23 mouse cellular contexts compared by ENCODE assay signal in genomic region chr12:91184616-91185015, GRCm38 (mm10).
DNase-seq lines count a peak whose midpoint lies in the region; ATAC-seq and TF ChIP-seq lines count a peak whose summit lies in the region.
"Had no signal": no experiment of that assay in that cellular context is flagged by ENCODE, and none has a peak within 500 bp of the region (broad histone marks: within the 10 kb centered on the region; RNA-seq: fewer than 3 reads in every experiment).

No protein-coding gene starts in this region.

- no peak for TF ChIP-seq CTCF in kidney, adult 2 months (conservative IDR thresholded peaks at IDR 0.05; ENCODE audit: insufficient read depth, insufficient read length, low read depth, low read length)
- no peak for TF ChIP-seq CTCF in bone marrow macrophage, adult 2 months (IDR thresholded peaks at IDR 0.05; ENCODE audit: low read depth, low read length)

- no peaks in the 10 kb centered on the region for H3K27me3 ChIP-seq in kidney, adult 2 months (replicated peaks; ENCODE audit: control insufficient read depth, insufficient read depth, low read length)
- H3K27me3 ChIP-seq in kidney, embryonic 15.5 days, result no peaks in the 10 kb centered on the region
- H3K27me3 ChIP-seq in forebrain, embryonic 13.5 days, result no peaks in the 10 kb centered on the region
- H3K27me3 ChIP-seq: embryonic facial prominence, embryonic 12.5 days; embryonic facial prominence, embryonic 15.5 days; forebrain, embryonic 15.5 days; hindbrain, embryonic 12.5 days; hindbrain, embryonic 15.5 days; Patski had no signal

- 77% methylated on average over 1 of the region's 1 CpGs for WGBS in kidney, adult 2 months
- 84% methylated on average over 1 of the region's 1 CpGs for WGBS in kidney, embryonic 15.5 days
- WGBS in macrophage (ENCODE audit: missing documents), result 94% methylated on average over 1 of the region's 1 CpGs
- 96% methylated on average over 1 of the region's 1 CpGs for WGBS in forebrain, embryonic 13.5 days

- H3K36me3 ChIP-seq in kidney, adult 2 months (ENCODE audit: control insufficient read depth, insufficient read depth, low read length), result no peaks in the 10 kb centered on the region
- no peaks in the 10 kb centered on the region for H3K36me3 ChIP-seq in kidney, embryonic 15.5 days
- no peaks in the 10 kb centered on the region for H3K36me3 ChIP-seq in macrophage (ENCODE audit: inconsistent target)
- H3K36me3 ChIP-seq in forebrain, embryonic 13.5 days (ENCODE audit: poor library complexity, severe bottlenecking), result no peaks in the 10 kb centered on the region
- H3K36me3 ChIP-seq: embryonic facial prominence, embryonic 12.5 days; embryonic facial prominence, embryonic 15.5 days; forebrain, embryonic 15.5 days; hindbrain, embryonic 12.5 days; hindbrain, embryonic 15.5 days had no signal

- TF ChIP-seq POLR2A in kidney, adult 2 months (IDR thresholded peaks at IDR 0.05; ENCODE audit: low read depth, low read length), result no peak
- no peak for TF ChIP-seq POLR2A in bone marrow macrophage, adult 2 months (IDR thresholded peaks at IDR 0.05; ENCODE audit: borderline replicate concordance, low read depth, low read length)

- no peaks in the 10 kb centered on the region for H3K4me1 ChIP-seq in kidney, adult 2 months (ENCODE audit: control insufficient read depth, insufficient read depth, low read length)
- H3K4me1 ChIP-seq in kidney, embryonic 15.5 days, result no peaks in the 10 kb centered on the region
- H3K4me1 ChIP-seq in bone marrow macrophage, adult 2 months (ENCODE audit: control insufficient read depth, insufficient read depth, low read length), result peaks cover 25% of the 10 kb centered on the region
- no peaks in the 10 kb centered on the region for H3K4me1 ChIP-seq in forebrain, embryonic 13.5 days
- H3K4me1 ChIP-seq: embryonic facial prominence, embryonic 12.5 days; embryonic facial prominence, embryonic 15.5 days; hindbrain, embryonic 12.5 days; hindbrain, embryonic 15.5 days had no signal

- no peaks in the 10 kb centered on the region for H3K9me3 ChIP-seq in kidney, embryonic 15.5 days (replicated peaks)
- H3K9me3 ChIP-seq in forebrain, embryonic 13.5 days (replicated peaks), result no peaks in the 10 kb centered on the region
- H3K9me3 ChIP-seq: embryonic facial prominence, embryonic 12.5 days; embryonic facial prominence, embryonic 15.5 days; forebrain, embryonic 15.5 days; hindbrain, embryonic 12.5 days; hindbrain, embryonic 15.5 days had no signal

- H3K9ac ChIP-seq in kidney, embryonic 15.5 days, result no peak overlapping the region
- H3K9ac ChIP-seq in forebrain, embryonic 13.5 days, result no peak overlapping the region
- H3K9ac ChIP-seq: embryonic facial prominence, embryonic 12.5 days; embryonic facial prominence, embryonic 15.5 days; forebrain, embryonic 15.5 days; hindbrain, embryonic 12.5 days; hindbrain, embryonic 15.5 days had no signal

- H3K79me2 ChIP-seq in macrophage (ENCODE audit: inconsistent target), result no peaks in the 10 kb centered on the region

- no peak for ATAC-seq in kidney, embryonic 15.5 days (replicated peaks; ENCODE audit: low FRiP score)
- ATAC-seq in forebrain, embryonic 13.5 days, result no peak
- no peak for ATAC-seq in activated CD4-positive, CD25-positive, alpha-beta regulatory T cell, adult 4 months
- ATAC-seq: forebrain, embryonic 15.5 days; Patski had no signal

- no peak overlapping the region for H3K4me2 ChIP-seq in kidney, embryonic 15.5 days
- H3K4me2 ChIP-seq in forebrain, embryonic 13.5 days, result no peak overlapping the region
- H3K4me2 ChIP-seq: embryonic facial prominence, embryonic 12.5 days; embryonic facial prominence, embryonic 15.5 days; forebrain, embryonic 15.5 days; heart, embryonic 11.5 days; hindbrain, embryonic 12.5 days; hindbrain, embryonic 15.5 days had no signal

- no peak overlapping the region for H3K4me3 ChIP-seq in kidney, adult 2 months (ENCODE audit: insufficient read depth, low read depth, low read length)
- no peak overlapping the region for H3K4me3 ChIP-seq in kidney, embryonic 15.5 days (replicated peaks)
- H3K4me3 ChIP-seq in bone marrow macrophage, adult 2 months (ENCODE audit: insufficient read depth, low read length), result no peak overlapping the region
- H3K4me3 ChIP-seq in macrophage (ENCODE audit: inconsistent target), result no peak overlapping the region
- no peak overlapping the region for H3K4me3 ChIP-seq in forebrain, embryonic 13.5 days
- H3K4me3 ChIP-seq: embryonic facial prominence, embryonic 12.5 days; embryonic facial prominence, embryonic 15.5 days; forebrain, embryonic 15.5 days; heart, adult 2 months; hindbrain, embryonic 12.5 days; hindbrain, embryonic 15.5 days had no signal

- DNase-seq in kidney, adult 2 months, result peak; percentile 25
- DNase-seq in kidney, postnatal 4 days, result no peak
- peak; percentile 6 to 9 for DNase-seq in kidney, postnatal 36 days
- DNase-seq: adrenal gland, adult 2 months; adrenal gland, postnatal 14 days; cerebellum, adult 11-12 months; cerebellum, adult 8-10 months; cerebellum, postnatal 10 days; cerebellum, postnatal 36 days; gastrocnemius, postnatal 25 days; heart, adult 2 months had no signal

- no peak overlapping the region for H3K27ac ChIP-seq in kidney, adult 2 months (ENCODE audit: insufficient read depth, low read depth, low read length)
- no peak overlapping the region for H3K27ac ChIP-seq in kidney, embryonic 15.5 days
- peak overlapping the region; percentile 85; the same call in 1 of the 2 replicates for H3K27ac ChIP-seq in bone marrow macrophage, adult 2 months (ENCODE audit: insufficient read depth, low read depth, low read length)
- peak overlapping the region; percentile 42; the same call in 1 of the 2 replicates for H3K27ac ChIP-seq in macrophage
- H3K27ac ChIP-seq in forebrain, embryonic 13.5 days, result no peak overlapping the region
- H3K27ac ChIP-seq: embryonic facial prominence, embryonic 12.5 days; embryonic facial prominence, embryonic 15.5 days; forebrain, embryonic 15.5 days; heart, adult 2 months; hindbrain, embryonic 12.5 days; hindbrain, embryonic 15.5 days had no signal

Comparison
In these comparisons a context has a peak if more than half of its experiments do, and no peak if none do; other contexts are left out.
1. DNase-seq: peak in kidney, adult 2 months (single experiment) and kidney, postnatal 36 days (2 of 2); none in kidney, postnatal 4 days (0 of 2).
2. H3K27ac ChIP-seq: peak in bone marrow macrophage, adult 2 months (single experiment) and macrophage (single experiment); none in kidney, adult 2 months (single experiment), kidney, embryonic 15.5 days (single experiment) and forebrain, embryonic 13.5 days (single experiment).